Mouse (Mus musculus): Measurements from ENCODE around the gene Rffl. TPM values are rescaled to one million over a fixed set of nuclear protein-coding genes. Genes with fewer than 3 reads are reported as not detected.

Gene Rffl
- 12.5 and 14.4 TPM in 2 replicates for total RNA-seq (2017)

- ATAC-seq (replicated peaks; ENCODE audit: low read depth, poor library complexity, severe bottlenecking): peak; percentile 71
These were observed at the start of gene Rffl for GRCm38 (mm10) chr11:82871031-82871446. Gene Rffl, minus strand, starts transcription at chr11:82871210.

- ATAC-seq (replicated peaks; ENCODE audit: low read depth, poor library complexity, severe bottlenecking): no peak
These were observed 49.8 kb upstream of the Rffl start for GRCm38 (mm10) chr11:82920768-82921167.

- ATAC-seq (replicated peaks; ENCODE audit: low read depth, poor library complexity, severe bottlenecking): peak; percentile 87
These were observed 43.8 kb upstream of the Rffl start for GRCm38 (mm10) chr11:82914711-82915352.

GRCm38 (mm10) chr11:82910679-82911389 lies 39.8 kb upstream of the Rffl start:
- ATAC-seq (replicated peaks; ENCODE audit: low read depth, poor library complexity, severe bottlenecking): no peak

- ATAC-seq (replicated peaks; ENCODE audit: low read depth, poor library complexity, severe bottlenecking): no peak
These were observed 39.2 kb upstream of the Rffl start, which contains the start of gene Unc45b for GRCm38 (mm10) chr11:82910250-82910649. Gene Unc45b, plus strand, starts transcription at chr11:82910550.

- ATAC-seq (replicated peaks; ENCODE audit: low read depth, poor library complexity, severe bottlenecking): no peak
These were observed 37.6 kb upstream of the Rffl start for GRCm38 (mm10) chr11:82908608-82908989.

- ATAC-seq (replicated peaks; ENCODE audit: low read depth, poor library complexity, severe bottlenecking): peak; percentile 95
These were observed 36.9 kb upstream of the Rffl start, which contains the start of gene Nle1 for GRCm38 (mm10) chr11:82907651-82908607. Gene Nle1, minus strand, starts transcription at chr11:82908411.

GRCm38 (mm10) chr11:82905816-82906215 lies 34.8 kb upstream of the Rffl start:
- ATAC-seq (replicated peaks; ENCODE audit: low read depth, poor library complexity, severe bottlenecking): no peak

GRCm38 (mm10) chr11:82904952-82905351 lies 33.9 kb upstream of the Rffl start:
- ATAC-seq (replicated peaks; ENCODE audit: low read depth, poor library complexity, severe bottlenecking): no peak

GRCm38 (mm10) chr11:82901606-82902310 lies 30.7 kb upstream of the Rffl start:
- ATAC-seq (replicated peaks; ENCODE audit: low read depth, poor library complexity, severe bottlenecking): no peak

- no peak for ATAC-seq (replicated peaks; ENCODE audit: low read depth, poor library complexity, severe bottlenecking)
These were observed 28.7 kb upstream of the Rffl start for GRCm38 (mm10) chr11:82899720-82900119.

- ATAC-seq (replicated peaks; ENCODE audit: low read depth, poor library complexity, severe bottlenecking): peak; percentile 8; the same call in 1 of the 2 replicates
These were observed 26.5 kb upstream of the Rffl start for GRCm38 (mm10) chr11:82897478-82897877.

- ATAC-seq (replicated peaks; ENCODE audit: low read depth, poor library complexity, severe bottlenecking): no peak
These were observed 20.9 kb upstream of the Rffl start, which contains the start of gene Fndc8 for GRCm38 (mm10) chr11:82891936-82892335. Gene Fndc8, plus strand, starts transcription at chr11:82892124.

GRCm38 (mm10) chr11:82890342-82890762 lies 19.3 kb upstream of the Rffl start, which contains the start of gene Rad51d:
Gene Rad51d, minus strand, starts transcription at chr11:82890614.
- ATAC-seq (replicated peaks; ENCODE audit: low read depth, poor library complexity, severe bottlenecking): peak; percentile 95

GRCm38 (mm10) chr11:82889524-82890341 lies 18.7 kb upstream of the Rffl start:
- ATAC-seq (replicated peaks; ENCODE audit: low read depth, poor library complexity, severe bottlenecking): peak; percentile 28

GRCm38 (mm10) chr11:82888491-82888946 lies 17.5 kb upstream of the Rffl start:
- no peak for ATAC-seq (replicated peaks; ENCODE audit: low read depth, poor library complexity, severe bottlenecking)

- no peak for ATAC-seq (replicated peaks; ENCODE audit: low read depth, poor library complexity, severe bottlenecking)
These were observed 15.5 kb upstream of the Rffl start for GRCm38 (mm10) chr11:82886559-82886958.

GRCm38 (mm10) chr11:82883180-82883579 lies 12.2 kb upstream of the Rffl start:
- no peak for ATAC-seq (replicated peaks; ENCODE audit: low read depth, poor library complexity, severe bottlenecking)
